Mouse (Mus musculus): ENCODE results near the gene Lrrc39.

- no peak for TF ChIP-seq EP300 (IDR thresholded peaks at IDR 0.05; ENCODE audit: low read depth)
- no peak for TF ChIP-seq CTCF (IDR thresholded peaks at IDR 0.05; ENCODE audit: low read depth)
Observed at GRCm38 (mm10) chr3:116599705-116600104, 36.9 kb downstream of the Lrrc39 start.
